Mouse (Mus musculus) lung, embryonic 14.5 days (tissue): ENCODE data around the gene Mctp2. TPM values are rescaled to one million over a fixed set of nuclear protein-coding genes. Genes with fewer than 3 reads are reported as not detected.

Source experiments
- ATAC-seq: fragments of 200-750 bp; cut with Nextera tagmentation; 2 replicates; pipeline ENCODE4 v1.8.0; 2017; ENCODE audit warnings: mild to moderate bottlenecking, moderate TSS enrichment, moderate library complexity; ENCODE audit not compliant: insufficient read depth
- DNase-seq: peaks from one replicate; pipeline ENCODE4 v3.0.0-alpha.2; 2015
- H3K27ac ChIP-seq: fragments of 300-500 bp; sonication (generic); 2 replicates; pipeline ENCODE4 v1.5.1; 2014; ENCODE audit warnings: low read depth, mild to moderate bottlenecking, moderate library complexity
- H3K27me3 ChIP-seq: fragments of 300-500 bp; sonication (generic); 2 replicates; pipeline ENCODE4 v1.6.1; 2014; ENCODE audit warnings: low read length, control low read depth; ENCODE audit not compliant: insufficient read depth
- H3K36me3 ChIP-seq: fragments of 300-500 bp; sonication (generic); 2 replicates; pipeline ENCODE4 v1.6.1; 2014; ENCODE audit warnings: control low read depth; ENCODE audit not compliant: insufficient read depth
- H3K4me1 ChIP-seq: fragments of 300-500 bp; sonication (generic); 2 replicates; pipeline ENCODE4 v1.6.1; 2014; ENCODE audit warnings: antibody characterized with exemption, control low read depth; ENCODE audit not compliant: insufficient read depth
- H3K4me2 ChIP-seq: fragments of 300-500 bp; sonication (generic); 2 replicates; pipeline ENCODE4 v1.6.1; 2014; ENCODE audit warnings: mild to moderate bottlenecking
- H3K4me3 ChIP-seq: fragments of 300-500 bp; sonication (generic); 2 replicates; pipeline ENCODE4 v1.5.1; 2014; ENCODE audit warnings: low read depth, low read length
- H3K9ac ChIP-seq: fragments of 300-500 bp; sonication (generic); 2 replicates; pipeline ENCODE4 v1.6.1; 2014
- H3K9me3 ChIP-seq: fragments of 300-500 bp; sonication (generic); 2 replicates; pipeline ENCODE4 v1.6.1; 2016; ENCODE audit warnings: low read depth, low read length, control low read depth
- CTCF ChIP-seq: IDR thresholded peaks from 2 replicates; pipeline ENCODE4 v1.5.1; 2016; ENCODE audit warnings: antibody characterized with exemption, low read depth
- WGBS: fragments of 180-500 bp; shearing (Covaris S2); extraction: QIAGEN DNeasy Blood & Tissue Kit; methylation state at CpG from one replicate; pipeline ENCODE4 v1.1.7; 2014; 5-methylcytosine and 5-hydroxymethylcytosine counted together
- polyA plus RNA-seq: library from polyadenylated mRNA; unstranded; fragments of >200 nt; fragmentation: Nextera tagmentation; extraction: Ambion mirVana; gene quantifications from 2 replicates; pipeline ENCODE4 v1.2.1, GENCODE M21; 2014

The Mctp2 gene
- polyA plus RNA-seq, 1 experiment from 2014 or later = 2.8 TPM

DNA sequence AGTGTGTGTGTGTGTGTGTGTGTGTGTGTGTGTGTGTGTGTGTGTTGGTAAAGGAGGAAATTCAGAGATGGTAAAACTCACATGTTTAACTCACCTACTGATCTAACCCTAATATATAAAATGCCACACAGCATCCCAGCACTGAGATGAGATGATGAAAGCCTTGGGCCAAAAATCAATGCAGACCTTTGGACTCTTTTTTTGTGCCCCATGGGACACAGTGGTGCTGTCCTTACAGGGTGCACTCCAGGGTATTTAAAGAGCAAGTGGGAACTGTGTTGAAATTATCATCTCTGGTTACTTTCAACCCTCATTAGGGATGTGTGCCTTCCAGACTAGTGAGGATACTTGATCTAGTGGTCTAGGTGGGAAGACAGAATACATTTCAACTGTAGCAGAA, 159.6 kb downstream of the Mctp2 start:
- no peaks in the 10 kb centered on the region for H3K4me1 ChIP-seq
- ATAC-seq = no peak

DNA sequence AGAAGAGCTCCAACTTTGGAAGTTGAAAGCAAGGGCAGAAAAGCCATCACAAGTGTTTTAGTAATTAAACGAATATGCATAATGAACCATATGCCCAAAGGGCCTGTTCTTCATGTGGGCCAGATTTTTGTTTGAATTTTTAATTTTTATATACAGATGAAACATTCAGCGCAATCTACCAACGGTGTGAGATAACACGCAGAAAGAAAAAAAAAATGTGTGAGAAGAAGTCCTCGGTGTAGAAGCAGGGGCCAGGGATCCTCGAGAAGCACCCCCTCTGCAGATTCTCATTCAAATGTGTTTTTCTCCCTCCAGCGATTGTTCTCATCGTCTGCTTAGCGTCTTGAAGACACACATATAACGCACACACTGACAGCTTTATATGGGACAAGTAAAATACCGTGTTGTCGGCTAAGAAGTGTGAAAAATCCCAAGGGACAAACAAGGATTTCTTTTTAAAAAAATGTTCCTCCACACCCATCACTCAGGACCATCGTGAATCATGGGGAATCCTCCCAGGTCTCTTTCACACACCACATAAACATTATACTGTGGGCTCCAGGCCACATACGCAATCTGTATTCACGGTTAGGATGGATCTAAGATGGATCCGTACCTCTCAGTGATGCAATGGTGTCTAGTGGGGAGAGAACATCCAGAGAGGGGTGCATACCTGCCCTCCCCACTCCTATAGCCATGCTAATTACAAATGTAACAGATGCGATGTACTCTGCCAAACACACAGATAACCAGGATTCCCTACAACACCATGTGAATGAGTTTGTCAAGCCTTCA, 160.5 kb downstream of the Mctp2 start:
- no peaks in the 10 kb centered on the region for H3K9me3 ChIP-seq
- DNase-seq (no peak), ATAC-seq (no peak)
- H3K4me1 ChIP-seq = no peaks in the 10 kb centered on the region
- H3K27me3 ChIP-seq = no peaks in the 10 kb centered on the region
- 79% methylated on average over 17 of the region's 17 CpGs for WGBS
- no peaks in the 10 kb centered on the region for H3K36me3 ChIP-seq
- no peak overlapping the region for H3K9ac ChIP-seq
- no peak overlapping the region for H3K27ac ChIP-seq
- no peak for TF ChIP-seq CTCF
- no peak overlapping the region for H3K4me3 ChIP-seq
- H3K4me2 ChIP-seq = no peak overlapping the region

More for the DNA sequence above, 159.6 kb downstream of the Mctp2 start:
- no peak for DNase-seq
- H3K9ac ChIP-seq = no peak overlapping the region
- no peaks in the 10 kb centered on the region for H3K36me3 ChIP-seq
- H3K9me3 ChIP-seq = no peaks in the 10 kb centered on the region
- H3K27me3 ChIP-seq = no peaks in the 10 kb centered on the region
- no peak overlapping the region for H3K4me3 ChIP-seq
- no peak overlapping the region for H3K27ac ChIP-seq
- TF ChIP-seq CTCF = no peak
- no peak overlapping the region for H3K4me2 ChIP-seq

DNA sequence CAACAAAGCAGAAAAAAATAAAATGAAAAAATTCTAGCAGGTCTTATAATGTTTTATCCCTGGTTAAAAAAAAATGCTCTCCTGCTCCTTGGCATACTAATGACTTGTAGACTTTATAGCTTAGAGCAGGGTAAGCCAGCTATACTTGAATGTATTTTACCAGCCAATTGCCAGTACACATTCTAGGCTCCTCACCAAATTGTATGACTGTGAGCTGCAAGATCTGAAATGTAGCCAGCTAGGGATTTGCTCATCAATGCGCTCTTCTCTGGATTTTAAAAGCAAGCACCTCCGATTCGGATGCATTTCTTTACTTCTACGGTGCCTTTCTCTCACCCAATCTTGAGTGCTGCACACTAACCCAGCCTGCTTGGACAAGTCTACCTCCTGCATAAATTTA, 167.7 kb downstream of the Mctp2 start:
- no peak for TF ChIP-seq CTCF
- Histone ChIP-seq H3K36me3 (no peaks in the 10 kb centered on the region), H3K27ac (no peak overlapping the region), H3K9ac (no peak overlapping the region), H3K9me3 (no peaks in the 10 kb centered on the region), H3K4me3 (no peak overlapping the region), H3K4me1 (no peaks in the 10 kb centered on the region), H3K4me2 (no peak overlapping the region), H3K27me3 (no peaks in the 10 kb centered on the region)
- no peak for ATAC-seq
- 93% methylated on average over 4 of the region's 4 CpGs for WGBS
- no peak for DNase-seq

DNA sequence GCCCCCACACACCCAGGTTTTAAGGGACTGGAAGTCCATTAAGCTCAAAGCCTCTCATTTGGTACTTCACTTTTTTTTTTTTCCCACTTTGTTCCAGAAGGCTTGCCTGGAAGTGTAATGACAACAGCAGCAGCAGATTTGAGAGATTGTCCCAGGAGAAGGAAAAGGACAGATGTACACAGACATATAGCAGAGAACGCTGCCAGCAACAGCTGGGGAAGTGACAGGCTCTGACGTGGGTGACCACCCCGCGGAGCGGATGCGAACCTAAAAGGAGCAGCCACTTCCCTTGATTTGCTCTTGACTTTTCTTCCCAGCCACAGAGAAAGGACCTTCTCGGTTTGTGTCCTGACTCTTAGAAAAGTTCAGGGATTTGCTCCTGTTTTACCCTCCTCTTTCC, 185.4 kb downstream of the Mctp2 start:
- H3K9ac ChIP-seq = no peak overlapping the region
- 37% methylated on average over 7 of the region's 7 CpGs for WGBS
- H3K27me3 ChIP-seq = no peaks in the 10 kb centered on the region
- no peak overlapping the region for H3K4me2 ChIP-seq
- no peaks in the 10 kb centered on the region for H3K9me3 ChIP-seq
- H3K4me1 ChIP-seq = 0 out of 2 replicates have a peak, but pooled peaks cover 5% of the 10 kb centered on the region
- DNase-seq (peak; percentile 80), ATAC-seq (peak; percentile 70; the same call in 1 of the 2 replicates)
- H3K36me3 ChIP-seq = no peaks in the 10 kb centered on the region
- H3K4me3 ChIP-seq = no peak overlapping the region
- H3K27ac ChIP-seq = no peak overlapping the region
- no peak for TF ChIP-seq CTCF

DNA sequence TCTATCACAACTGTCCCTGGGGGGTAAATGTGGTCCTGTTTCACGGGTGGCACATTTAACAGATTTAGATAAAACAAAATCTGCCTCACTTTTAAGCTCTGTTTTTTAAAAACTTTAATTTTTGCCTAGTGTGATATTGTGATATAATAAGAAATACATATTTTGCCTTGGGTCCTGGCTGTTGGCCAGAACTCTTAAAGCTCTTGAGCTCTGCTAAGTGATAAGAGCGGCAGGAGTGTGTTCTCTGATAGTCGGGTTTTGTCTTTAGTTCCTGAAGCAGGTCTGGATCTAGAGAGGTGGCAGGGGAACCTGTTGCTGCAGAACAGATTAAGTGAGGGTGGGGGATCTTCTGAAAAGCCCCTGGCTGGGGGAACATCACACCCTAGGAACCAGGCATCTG, 186.7 kb downstream of the Mctp2 start:
- 55% methylated on average over 3 of the region's 3 CpGs for WGBS
- Histone ChIP-seq H3K9me3 (no peaks in the 10 kb centered on the region), H3K27me3 (no peaks in the 10 kb centered on the region), H3K4me2 (no peak overlapping the region), H3K4me1 (0 out of 2 replicates have a peak, but pooled peaks cover 5% of the 10 kb centered on the region), H3K9ac (no peak overlapping the region), H3K27ac (no peak overlapping the region), H3K4me3 (no peak overlapping the region), H3K36me3 (no peaks in the 10 kb centered on the region)
- TF ChIP-seq CTCF = no peak
- ATAC-seq (no peak), DNase-seq (peak; percentile 58)

DNA sequence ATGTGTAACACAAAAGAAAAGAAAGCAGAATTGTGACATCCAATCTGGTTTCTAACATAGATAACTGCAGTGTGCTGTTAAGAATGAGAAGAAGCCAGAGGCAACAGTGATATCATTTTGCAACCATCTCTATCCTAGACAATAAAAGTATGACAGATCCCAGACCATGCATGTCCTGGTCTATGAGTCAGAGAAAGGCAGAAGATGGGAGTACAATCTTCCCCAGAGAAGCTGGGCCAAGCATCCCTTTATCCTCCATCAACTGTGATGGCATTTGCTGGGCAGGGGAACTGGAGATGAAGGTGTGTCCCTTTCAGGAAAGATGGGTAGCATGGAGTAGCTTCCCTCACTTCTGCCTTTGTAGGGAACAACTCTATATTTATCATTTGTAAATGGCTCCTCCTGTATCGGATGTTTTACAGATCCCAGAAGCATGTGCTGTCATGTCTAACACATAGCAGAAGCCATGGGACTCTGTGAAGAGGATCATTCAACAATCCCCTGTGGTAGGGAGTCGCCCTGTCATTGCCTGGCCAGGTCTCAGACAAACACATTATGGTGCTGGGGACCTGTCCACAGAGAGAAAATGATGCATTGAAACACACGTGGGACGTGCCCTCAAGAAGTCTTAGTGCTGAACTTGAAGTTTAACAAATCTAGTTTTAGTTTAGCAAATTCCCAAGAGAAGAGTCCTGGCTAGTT, 188.9 kb downstream of the Mctp2 start:
- no peak for TF ChIP-seq CTCF
- Histone ChIP-seq H3K27me3 (no peaks in the 10 kb centered on the region), H3K9me3 (no peaks in the 10 kb centered on the region), H3K4me3 (no peak overlapping the region), H3K4me2 (no peak overlapping the region), H3K4me1 (0 out of 2 replicates have a peak, but pooled peaks cover 5% of the 10 kb centered on the region), H3K27ac (no peak overlapping the region), H3K9ac (no peak overlapping the region), H3K36me3 (no peaks in the 10 kb centered on the region)
- DNase-seq (no peak), ATAC-seq (no peak)
- WGBS = 66% methylated on average over 4 of the region's 4 CpGs

DNA sequence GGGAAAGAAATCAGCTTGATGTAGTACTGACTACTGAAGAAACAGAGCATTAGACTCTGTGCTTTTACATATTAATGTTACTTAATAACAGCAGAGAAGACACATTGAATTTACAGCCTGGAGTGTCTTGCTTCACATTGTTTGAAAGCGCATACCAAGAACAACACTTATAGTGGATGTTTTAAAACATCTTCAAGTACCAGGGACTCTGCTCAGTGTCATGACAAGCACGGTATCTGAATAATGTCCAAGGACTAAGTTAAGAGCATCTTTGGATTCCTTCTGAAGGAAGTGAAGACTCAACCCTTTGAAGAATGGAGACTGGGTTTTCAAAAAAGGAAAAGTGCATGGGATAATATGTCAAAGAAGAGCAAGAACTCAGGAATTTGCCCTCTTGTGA, 191.3 kb downstream of the Mctp2 start:
- Histone ChIP-seq H3K9ac (no peak overlapping the region), H3K27ac (no peak overlapping the region), H3K4me3 (no peak overlapping the region), H3K4me1 (no peaks in the 10 kb centered on the region), H3K27me3 (no peaks in the 10 kb centered on the region), H3K4me2 (no peak overlapping the region), H3K36me3 (no peaks in the 10 kb centered on the region), H3K9me3 (no peaks in the 10 kb centered on the region)
- no peak for TF ChIP-seq CTCF
- WGBS = 85% methylated on average over 2 of the region's 2 CpGs
- DNase-seq (no peak), ATAC-seq (no peak)
